ENCODE assay signal across 8 mouse cellular contexts in genomic region chr9:97068201-97069095, GRCm38 (mm10). TPM values are rescaled to one million over a fixed set of nuclear protein-coding genes. Genes with fewer than 3 reads are reported as not detected.
DNase-seq lines count a peak whose midpoint lies in the region; ATAC-seq and TF ChIP-seq lines count a peak whose summit lies in the region.

No protein-coding gene starts in this region.

- WGBS in forebrain, embryonic 13.5 days, result 53% methylated on average over 9 of the region's 9 CpGs
- WGBS in liver, embryonic 13.5 days (ENCODE audit: insufficient replicate concordance), result 50% methylated on average over 9 of the region's 9 CpGs
- 55% methylated on average over 9 of the region's 9 CpGs for WGBS in neural tube, embryonic 12.5 days

- no peak overlapping the region for H3K4me2 ChIP-seq in forebrain, embryonic 13.5 days
- no peak overlapping the region for H3K4me2 ChIP-seq in liver, embryonic 13.5 days
- no peak overlapping the region for H3K4me2 ChIP-seq in neural tube, embryonic 12.5 days (replicated peaks)

- TF ChIP-seq POLR2A in ES-Bruce4 (IDR thresholded peaks at IDR 0.05; ENCODE audit: insufficient read depth, low read length), result no peak

- ATAC-seq in forebrain, embryonic 13.5 days, result peak; percentile 87
- ATAC-seq in liver, embryonic 13.5 days (ENCODE audit: low read depth), result no peak
- ATAC-seq in neural tube, embryonic 12.5 days (ENCODE audit: low FRiP score, low read depth), result peak; percentile 72

- H3K27ac ChIP-seq in ES-Bruce4 (ENCODE audit: insufficient read depth, low read length), result 0 out of 2 replicates have a peak overlapping the region, but pooled peaks have one; percentile 43
- no peak overlapping the region for H3K27ac ChIP-seq in forebrain, embryonic 13.5 days
- no peak overlapping the region for H3K27ac ChIP-seq in liver, embryonic 13.5 days
- H3K27ac ChIP-seq in neural tube, embryonic 12.5 days, result no peak overlapping the region

- no peaks in the 10 kb centered on the region for H3K27me3 ChIP-seq in ES-Bruce4 (ENCODE audit: control insufficient read depth, insufficient read depth, low read length, poor library complexity, severe bottlenecking)
- H3K27me3 ChIP-seq in forebrain, embryonic 13.5 days, result no peaks in the 10 kb centered on the region
- no peaks in the 10 kb centered on the region for H3K27me3 ChIP-seq in liver, embryonic 13.5 days
- H3K27me3 ChIP-seq in neural tube, embryonic 12.5 days (replicated peaks), result no peaks in the 10 kb centered on the region

- intact Hi-C loops in heart, postnatal 25 days (cut with DNase I), result loop anchor here (1.0 kb wide), 2 partner anchors 107 to 152 kb away; no protein-coding TSS in a partner anchor

- H3K9ac ChIP-seq in ES-Bruce4 (ENCODE audit: low read depth, poor library complexity, severe bottlenecking), result no peak overlapping the region
- H3K9ac ChIP-seq in forebrain, embryonic 13.5 days, result no peak overlapping the region
- no peak overlapping the region for H3K9ac ChIP-seq in liver, embryonic 13.5 days
- no peak overlapping the region for H3K9ac ChIP-seq in neural tube, embryonic 12.5 days

- no peak for TF ChIP-seq EP300 in ES-Bruce4 (IDR thresholded peaks at IDR 0.05; ENCODE audit: insufficient read depth, low read depth, low read length)

- no peaks in the 10 kb centered on the region for H3K9me3 ChIP-seq in ES-Bruce4 (replicated peaks; ENCODE audit: control insufficient read depth, insufficient read depth, low read length, poor library complexity, severe bottlenecking)
- no peaks in the 10 kb centered on the region for H3K9me3 ChIP-seq in forebrain, embryonic 13.5 days (replicated peaks)
- no peaks in the 10 kb centered on the region for H3K9me3 ChIP-seq in liver, embryonic 13.5 days (replicated peaks)
- H3K9me3 ChIP-seq in neural tube, embryonic 12.5 days, result no peaks in the 10 kb centered on the region

- H3K4me3 ChIP-seq in ES-Bruce4 (ENCODE audit: low read depth, low read length), result no peak overlapping the region
- H3K4me3 ChIP-seq in forebrain, embryonic 13.5 days, result no peak overlapping the region
- no peak overlapping the region for H3K4me3 ChIP-seq in liver, embryonic 13.5 days (replicated peaks)
- no peak overlapping the region for H3K4me3 ChIP-seq in neural tube, embryonic 12.5 days

- peaks cover 2% of the 10 kb centered on the region for H3K4me1 ChIP-seq in ES-Bruce4 (ENCODE audit: control insufficient read depth, insufficient read depth, low read length)
- H3K4me1 ChIP-seq in forebrain, embryonic 13.5 days, result no peaks in the 10 kb centered on the region
- H3K4me1 ChIP-seq in liver, embryonic 13.5 days (replicated peaks), result no peaks in the 10 kb centered on the region
- H3K4me1 ChIP-seq in neural tube, embryonic 12.5 days, result peaks cover 12% of the 10 kb centered on the region

- H3K36me3 ChIP-seq in ES-Bruce4 (ENCODE audit: control insufficient read depth, insufficient read depth, low read length, poor library complexity, severe bottlenecking), result peaks cover 14% of the 10 kb centered on the region
- H3K36me3 ChIP-seq in forebrain, embryonic 13.5 days (ENCODE audit: poor library complexity, severe bottlenecking), result no peaks in the 10 kb centered on the region
- H3K36me3 ChIP-seq in liver, embryonic 13.5 days, result no peaks in the 10 kb centered on the region
- no peaks in the 10 kb centered on the region; the same call in 1 of the 2 replicates for H3K36me3 ChIP-seq in neural tube, embryonic 12.5 days

- TF ChIP-seq CTCF in ES-Bruce4 (IDR thresholded peaks at IDR 0.05; ENCODE audit: low read depth, low read length), result peak; percentile 26

- DNase-seq in c-Kit-positive CD71-positive TER-119-negative erythroid progenitor cells, embryonic 14.5 days (ENCODE audit: low read depth), result peak; percentile 51
- peak; percentile 8 for DNase-seq in heart, postnatal 25 days (ENCODE audit: low spot score)
- DNase-seq in kidney, postnatal 4 days, result peak; percentile 90 to 91
- peak; percentile 27 for DNase-seq in liver, embryonic 13.5 days
- DNase-seq in telencephalon, adult 2 months (ENCODE audit: low read depth, low spot score), result peak; percentile 78

RNA-seq across cellular contexts. Expression of gene Slc25a36, which starts 42.5 kb away (rescaled TPM):
- polyA plus RNA-seq in ES-Bruce4 (2011; ENCODE audit: insufficient read depth, insufficient read length, low read depth, missing spikeins), result 401 and 402 TPM in 2 replicates
- 66.0 and 73.3 TPM in 2 replicates for polyA plus RNA-seq in forebrain, embryonic 13.5 days (2015; fragmentation: Nextera tagmentation; extraction: Ambion mirVana)
- total RNA-seq in heart, postnatal 25 days (2021), result 10 to 100 TPM; 38.8 to 42.5 TPM
- 10.1 and 11.6 TPM in 2 replicates for polyA plus RNA-seq in liver, embryonic 13.5 days (2015; fragmentation: Nextera tagmentation; extraction: Ambion mirVana)
- 76.2 and 79.4 TPM in 2 replicates for polyA plus RNA-seq in neural tube, embryonic 12.5 days (2016; fragmentation: Nextera tagmentation; extraction: Ambion mirVana)

RNA-seq across cellular contexts. Expression of gene Spsb4, which starts 49.8 kb away (rescaled TPM):
- 1.9 and 2.6 TPM in 2 replicates for polyA plus RNA-seq in ES-Bruce4 (2011; ENCODE audit: insufficient read depth, insufficient read length, low read depth, missing spikeins)
- 47.0 and 55.1 TPM in 2 replicates for polyA plus RNA-seq in forebrain, embryonic 13.5 days (2015; fragmentation: Nextera tagmentation; extraction: Ambion mirVana)
- 10 to 100 TPM in 1 of 2 experiments, 1 to 10 TPM in 1; 5.6 to 10.5 TPM for total RNA-seq in heart, postnatal 25 days (2021)
- 1.00 and 1.1 TPM in 2 replicates for polyA plus RNA-seq in liver, embryonic 13.5 days (2015; fragmentation: Nextera tagmentation; extraction: Ambion mirVana)
- 126 TPM in 2 replicates for polyA plus RNA-seq in neural tube, embryonic 12.5 days (2016; fragmentation: Nextera tagmentation; extraction: Ambion mirVana)

Comparison
In these comparisons a context has a peak if more than half of its experiments do, and no peak if none do; other contexts are left out.
1. DNase-seq: peak in every context shown above with its lines; median percentile 90 in kidney, postnatal 4 days; 78 in telencephalon, adult 2 months; 51 in c-Kit-positive CD71-positive TER-119-negative erythroid progenitor cells, embryonic 14.5 days; 27 in liver, embryonic 13.5 days; 8 in heart, postnatal 25 days.
2. RNA of gene Spsb4, which starts 49.8 kb away (polyA plus RNA-seq): 126 TPM in neural tube, embryonic 12.5 days and 47.0 to 55.1 TPM in forebrain, embryonic 13.5 days; 1.9 to 2.6 TPM in ES-Bruce4 and 1.00 to 1.1 TPM in liver, embryonic 13.5 days; every median in the first group is over 10 times any median in the second.